Mouse (Mus musculus): ENCODE data around the gene Clba1. TPM values are rescaled to one million over a fixed set of nuclear protein-coding genes. Genes with fewer than 3 reads are reported as not detected.
A peak's percentile ranks its signal among the peaks of the same experiment; 100 is the strongest.

Gene Clba1
- polyA plus RNA-seq, 1 experiment from 2014 or later: 0.43 TPM

DNA sequence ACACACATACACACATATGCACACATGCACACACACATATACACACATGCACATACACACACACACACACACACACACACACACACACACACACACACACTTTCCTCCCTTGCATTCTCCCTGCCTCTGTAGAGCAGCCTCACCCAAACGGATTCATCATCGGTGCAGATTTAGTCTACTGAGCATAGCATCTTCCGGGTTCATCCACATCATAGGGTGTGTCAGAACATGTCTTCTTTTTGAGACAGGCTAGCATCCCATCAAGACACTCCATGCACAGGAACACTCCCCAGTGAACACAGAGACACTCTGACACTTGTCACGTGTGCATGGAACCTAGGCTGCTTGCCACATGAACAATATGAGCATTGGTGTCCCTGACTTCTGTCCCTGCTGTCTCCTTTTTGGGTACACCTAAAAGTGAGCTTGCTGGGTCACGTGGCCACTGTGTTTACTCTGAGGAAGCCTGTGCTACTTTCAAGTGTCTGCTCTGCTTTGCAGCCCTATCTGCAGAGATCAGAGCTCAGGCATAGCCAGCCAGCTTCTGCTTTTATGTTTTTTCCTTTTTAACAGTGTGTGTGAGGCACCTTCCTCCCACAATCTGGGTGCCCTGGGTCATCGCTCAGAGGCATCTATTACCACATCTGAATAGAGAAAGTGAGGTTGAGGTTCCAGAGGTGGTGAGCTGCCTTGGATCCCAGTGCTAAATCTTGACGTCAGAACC, 46.0 kb downstream of the Clba1 start:
- H3K27ac ChIP-seq (replicated peaks): no peak overlapping the region
- no peaks in the 10 kb centered on the region for H3K9me3 ChIP-seq (replicated peaks)
- no peak overlapping the region for H3K4me2 ChIP-seq
- H3K9ac ChIP-seq: no peak overlapping the region
- no peaks in the 10 kb centered on the region for H3K4me1 ChIP-seq (replicated peaks)
- WGBS (ENCODE audit: insufficient replicate concordance): 43% methylated on average over 7 of the region's 7 CpGs
- no peak overlapping the region for H3K4me3 ChIP-seq (replicated peaks)
- no peaks in the 10 kb centered on the region for H3K36me3 ChIP-seq (replicated peaks)
- no peaks in the 10 kb centered on the region for H3K27me3 ChIP-seq
- no peak for ATAC-seq (ENCODE audit: insufficient read depth)

DNA sequence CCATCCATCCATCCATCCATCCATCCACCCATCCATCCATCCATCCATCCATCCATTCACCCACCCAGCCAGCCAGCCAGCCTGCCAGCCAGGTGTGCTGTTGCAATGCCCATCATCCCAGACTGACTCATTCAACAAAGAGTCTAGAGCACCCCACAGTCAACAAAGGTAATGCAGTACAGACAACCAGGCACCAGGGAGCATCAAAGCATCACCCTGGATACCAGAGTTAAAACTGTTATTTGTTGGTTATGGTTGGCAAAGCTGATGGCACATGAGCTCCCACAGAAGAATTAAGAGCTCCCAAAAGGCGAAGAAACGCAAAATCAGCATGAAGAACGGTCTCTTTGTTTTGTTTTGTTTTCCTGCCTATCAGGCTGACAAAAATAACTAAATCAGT, 47.6 kb downstream of the Clba1 start:
- H3K9ac ChIP-seq: no peak overlapping the region
- 80% methylated on average over 3 of the region's 3 CpGs for WGBS (ENCODE audit: insufficient replicate concordance)
- H3K27ac ChIP-seq (replicated peaks): no peak overlapping the region
- no peaks in the 10 kb centered on the region for H3K9me3 ChIP-seq (replicated peaks)
- ATAC-seq (ENCODE audit: insufficient read depth): no peak
- no peak overlapping the region for H3K4me2 ChIP-seq
- no peaks in the 10 kb centered on the region for H3K36me3 ChIP-seq (replicated peaks)
- H3K4me3 ChIP-seq (replicated peaks): no peak overlapping the region
- H3K27me3 ChIP-seq: no peaks in the 10 kb centered on the region
- no peaks in the 10 kb centered on the region for H3K4me1 ChIP-seq (replicated peaks)

DNA sequence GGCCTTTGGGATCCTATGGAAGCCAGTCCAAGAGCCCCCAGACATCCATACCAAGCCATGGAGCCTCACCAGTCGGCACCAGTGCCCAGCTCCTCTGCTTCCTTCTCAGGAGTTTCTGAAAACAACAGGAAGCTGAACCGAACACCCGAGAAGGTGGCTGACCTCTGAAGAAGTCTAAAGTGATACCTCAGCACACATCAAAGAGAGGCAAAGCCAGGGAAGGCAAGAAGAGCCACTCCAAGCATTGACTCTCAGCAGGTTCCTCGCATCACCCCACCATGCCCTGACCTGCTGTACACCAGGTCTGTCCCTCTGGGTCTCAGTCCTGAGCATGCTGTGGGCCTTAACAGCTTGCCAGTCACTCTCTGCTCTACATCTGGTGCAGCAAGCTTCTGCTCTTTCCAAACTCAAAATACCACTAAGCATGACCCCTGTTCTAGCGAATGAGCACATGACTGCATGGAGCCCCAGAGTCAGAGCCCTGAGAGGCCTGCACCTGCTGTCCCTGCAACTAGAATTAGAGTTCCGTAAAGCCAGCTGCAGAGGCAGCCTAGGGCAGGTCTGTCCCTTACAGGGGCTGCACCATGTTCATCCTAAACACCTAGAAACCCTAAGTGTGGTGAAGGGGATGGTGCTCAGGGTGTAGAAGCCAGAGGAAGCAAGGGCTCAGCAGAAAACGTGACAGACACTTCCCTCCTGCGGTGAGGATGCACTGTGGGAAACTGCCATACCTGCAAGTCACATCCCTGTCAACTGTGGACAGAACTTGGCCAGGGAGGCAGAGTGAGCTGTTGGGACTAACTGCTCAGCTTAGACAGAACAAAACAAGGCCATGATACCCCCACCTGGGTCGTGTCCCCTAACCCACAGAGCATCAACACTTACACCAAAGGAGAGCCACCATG, 48.5 kb downstream of the Clba1 start:
- no peak for ATAC-seq (ENCODE audit: insufficient read depth)
- no peak overlapping the region for H3K9ac ChIP-seq
- H3K4me3 ChIP-seq (replicated peaks): no peak overlapping the region
- 38% methylated on average over 9 of the region's 9 CpGs for WGBS (ENCODE audit: insufficient replicate concordance)
- no peaks in the 10 kb centered on the region for H3K4me1 ChIP-seq (replicated peaks)
- no peak overlapping the region for H3K4me2 ChIP-seq
- H3K27ac ChIP-seq (replicated peaks): no peak overlapping the region
- H3K27me3 ChIP-seq: no peaks in the 10 kb centered on the region
- H3K9me3 ChIP-seq (replicated peaks): no peaks in the 10 kb centered on the region
- H3K36me3 ChIP-seq (replicated peaks): no peaks in the 10 kb centered on the region

DNA sequence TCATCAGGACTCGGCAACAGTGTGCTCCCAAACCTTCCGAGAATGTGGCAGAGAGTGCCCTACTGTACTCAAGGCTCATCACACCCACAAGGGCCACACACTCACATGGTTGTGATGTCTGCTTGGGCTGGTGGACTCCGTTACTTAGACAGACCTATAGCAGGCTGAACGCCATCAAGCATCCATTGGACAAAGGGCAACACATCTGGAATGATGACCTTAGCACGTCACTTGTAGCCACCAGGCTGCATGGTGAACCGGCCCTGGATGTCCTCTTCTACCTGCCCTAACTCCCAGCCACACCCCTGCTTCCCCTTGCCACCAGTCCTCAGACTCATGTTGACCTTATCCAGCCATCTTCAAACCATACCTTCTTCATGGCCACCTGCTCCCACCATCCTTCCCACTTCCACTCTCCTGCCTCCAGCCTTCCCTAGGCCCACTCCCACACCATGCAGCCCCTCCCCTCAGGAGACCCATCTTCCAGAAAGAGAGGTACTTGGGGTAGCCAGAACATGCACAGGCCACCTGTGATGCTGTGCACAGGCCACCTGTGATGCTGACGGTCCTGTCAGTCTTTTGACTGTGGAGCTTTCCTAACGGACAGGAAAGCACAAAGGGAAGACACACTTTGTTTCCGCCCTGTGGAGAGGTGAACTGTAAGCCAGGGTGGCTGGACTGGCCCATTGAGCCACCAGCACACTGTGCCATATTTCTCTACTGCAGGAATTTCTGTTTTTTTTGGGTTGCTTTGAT, 50.0 kb downstream of the Clba1 start:
- Histone ChIP-seq H3K4me1 (replicated peaks) (no peaks in the 10 kb centered on the region), H3K4me2 (no peak overlapping the region), H3K27ac (replicated peaks) (no peak overlapping the region), H3K36me3 (replicated peaks) (no peaks in the 10 kb centered on the region), H3K4me3 (replicated peaks) (no peak overlapping the region), H3K9ac (no peak overlapping the region), H3K9me3 (replicated peaks) (no peaks in the 10 kb centered on the region), H3K27me3 (no peaks in the 10 kb centered on the region)
- ATAC-seq (ENCODE audit: insufficient read depth): no peak
- 63% methylated on average over 9 of the region's 9 CpGs for WGBS (ENCODE audit: insufficient replicate concordance)

DNA sequence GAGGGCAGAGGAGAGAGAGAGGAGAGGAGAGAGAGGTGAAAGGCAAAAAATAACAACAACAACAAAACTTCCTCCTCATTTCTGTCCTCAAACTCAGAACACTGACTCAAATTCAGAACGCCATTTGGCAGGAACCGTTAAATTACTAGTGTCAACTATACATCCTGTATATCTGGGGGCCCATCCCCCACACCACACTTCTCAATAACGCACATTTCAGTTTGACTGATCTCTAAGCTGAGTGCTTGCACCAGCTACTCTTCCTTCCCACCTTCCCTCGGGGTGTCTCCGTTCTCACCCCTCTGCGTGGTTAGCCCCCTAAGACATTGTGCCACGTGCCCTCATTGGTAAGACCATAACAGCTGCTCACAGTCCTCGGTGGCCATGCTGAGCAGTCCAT, 51.2 kb downstream of the Clba1 start:
- H3K4me1 ChIP-seq (replicated peaks): no peaks in the 10 kb centered on the region
- H3K4me2 ChIP-seq: no peak overlapping the region
- ATAC-seq (ENCODE audit: insufficient read depth): no peak
- H3K4me3 ChIP-seq (replicated peaks): no peak overlapping the region
- H3K9ac ChIP-seq: no peak overlapping the region
- no peaks in the 10 kb centered on the region for H3K36me3 ChIP-seq (replicated peaks)
- no peaks in the 10 kb centered on the region for H3K9me3 ChIP-seq (replicated peaks)
- H3K27ac ChIP-seq (replicated peaks): no peak overlapping the region
- H3K27me3 ChIP-seq: no peaks in the 10 kb centered on the region
- WGBS (ENCODE audit: insufficient replicate concordance): 17% methylated on average over 8 of the region's 8 CpGs

DNA sequence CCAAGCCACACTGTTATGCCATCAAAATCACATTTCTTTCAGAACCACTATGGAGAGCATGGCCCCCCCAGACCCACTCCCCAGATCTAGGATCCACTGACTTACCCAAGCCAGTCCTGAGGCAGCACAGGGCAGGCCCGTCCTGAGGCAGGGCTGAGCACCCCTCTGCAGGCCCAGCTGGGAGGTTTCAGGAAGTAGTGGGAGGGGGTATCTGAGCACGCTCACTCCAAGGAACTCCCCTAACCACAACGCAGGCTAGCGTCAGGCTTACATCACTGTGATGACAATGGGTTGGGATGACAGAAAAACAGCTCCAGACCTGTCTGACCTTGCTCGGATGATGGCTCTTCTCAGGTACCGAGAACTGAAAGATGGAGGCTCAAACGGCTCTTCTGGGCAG, 52.0 kb downstream of the Clba1 start:
- no peak overlapping the region for H3K9ac ChIP-seq

DNA sequence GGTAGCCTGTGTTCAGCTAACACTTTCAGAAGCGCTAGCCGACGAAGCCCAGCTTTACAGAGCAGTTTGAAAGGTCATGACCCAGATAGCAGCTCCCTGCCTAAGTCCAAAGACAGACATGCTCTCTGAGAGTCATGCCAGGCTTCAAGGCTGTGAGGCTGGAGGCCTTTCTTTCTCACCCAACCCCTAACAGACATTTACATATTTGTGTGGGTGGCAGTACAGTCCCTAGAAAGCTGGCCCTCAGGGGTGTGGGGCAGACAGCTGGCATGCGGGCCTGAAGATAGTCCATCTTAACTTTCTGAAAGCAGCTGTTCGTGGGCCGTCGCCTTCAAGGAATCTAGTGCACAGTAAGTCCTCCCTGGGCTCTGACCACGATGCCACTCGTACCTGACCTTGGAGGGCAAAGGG, 53.2 kb downstream of the Clba1 start:
- Histone ChIP-seq H3K9ac (no peak overlapping the region), H3K27ac (replicated peaks) (no peak overlapping the region), H3K4me3 (replicated peaks) (no peak overlapping the region), H3K27me3 (no peaks in the 10 kb centered on the region), H3K36me3 (replicated peaks) (no peaks in the 10 kb centered on the region), H3K9me3 (replicated peaks) (no peaks in the 10 kb centered on the region), H3K4me2 (no peak overlapping the region), H3K4me1 (replicated peaks) (no peaks in the 10 kb centered on the region)
- WGBS (ENCODE audit: insufficient replicate concordance): 56% methylated on average over 9 of the region's 9 CpGs
- ATAC-seq (ENCODE audit: insufficient read depth): no peak

More for the DNA sequence above, 52.0 kb downstream of the Clba1 start:
- H3K27ac ChIP-seq (replicated peaks): no peak overlapping the region
- no peaks in the 10 kb centered on the region for H3K9me3 ChIP-seq (replicated peaks)
- 32% methylated on average over 7 of the region's 7 CpGs for WGBS (ENCODE audit: insufficient replicate concordance)
- no peak overlapping the region for H3K4me3 ChIP-seq (replicated peaks)
- no peaks in the 10 kb centered on the region for H3K36me3 ChIP-seq (replicated peaks)
- H3K27me3 ChIP-seq: no peaks in the 10 kb centered on the region
- ATAC-seq (ENCODE audit: insufficient read depth): peak; percentile 38
- H3K4me2 ChIP-seq: no peak overlapping the region; the same call in 1 of the 2 replicates
- no peaks in the 10 kb centered on the region for H3K4me1 ChIP-seq (replicated peaks)

DNA sequence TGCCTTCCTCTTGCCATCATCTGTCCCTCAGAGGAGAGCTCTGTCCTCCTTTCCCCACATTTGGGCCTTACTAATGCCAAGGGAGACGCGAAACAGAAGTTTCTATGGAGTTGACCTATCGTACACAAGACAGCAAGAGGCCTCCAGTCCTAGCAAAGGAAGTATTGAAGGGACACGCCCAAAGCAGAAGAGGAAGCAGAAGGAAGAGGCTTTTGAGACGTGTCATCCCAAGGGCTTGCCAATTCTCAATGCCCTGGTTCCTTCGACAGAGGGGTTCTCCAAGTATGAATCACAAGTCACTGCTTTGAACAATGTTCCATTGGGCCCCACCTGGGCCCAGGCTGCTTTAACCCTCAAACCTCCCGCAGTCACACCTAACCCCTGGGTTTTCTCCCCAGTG, 56.1 kb downstream of the Clba1 start:
- H3K4me2 ChIP-seq: no peak overlapping the region
- 36% methylated on average over 7 of the region's 7 CpGs for WGBS (ENCODE audit: insufficient replicate concordance)
- H3K36me3 ChIP-seq (replicated peaks): no peaks in the 10 kb centered on the region

More for the DNA sequence above, 56.1 kb downstream of the Clba1 start:
- Histone ChIP-seq H3K9ac (no peak overlapping the region), H3K4me3 (replicated peaks) (no peak overlapping the region), H3K27me3 (peaks cover 4% of the 10 kb centered on the region; the same call in 1 of the 2 replicates), H3K4me1 (replicated peaks) (peaks cover 4% of the 10 kb centered on the region; the same call in 1 of the 2 replicates), H3K9me3 (replicated peaks) (no peaks in the 10 kb centered on the region), H3K27ac (replicated peaks) (no peak overlapping the region)
- ATAC-seq (ENCODE audit: insufficient read depth): no peak

Other genes with a start within 250 kb of the Clba1 start
- gene Inf2, start 220.2 kb upstream of the Clba1 start, polyA plus RNA-seq (2015; fragmentation: Nextera tagmentation; extraction: Ambion mirVana): 2.7 TPM in 2 replicates
- gene Adssl1, start 188.9 kb upstream of the Clba1 start, polyA plus RNA-seq (2015; fragmentation: Nextera tagmentation; extraction: Ambion mirVana): 13.4 TPM in 2 replicates
- gene Siva1, start 164.3 kb upstream of the Clba1 start, polyA plus RNA-seq (2015; fragmentation: Nextera tagmentation; extraction: Ambion mirVana): 106 and 114 TPM in 2 replicates
- gene Akt1, start 134.1 kb upstream of the Clba1 start, polyA plus RNA-seq (2015; fragmentation: Nextera tagmentation; extraction: Ambion mirVana): 28.4 and 36.9 TPM in 2 replicates
- gene Zbtb42, start 130.1 kb upstream of the Clba1 start, polyA plus RNA-seq (2015; fragmentation: Nextera tagmentation; extraction: Ambion mirVana): 1.0 and 1.2 TPM in 2 replicates
- gene Cep170b, start 88.5 kb upstream of the Clba1 start, polyA plus RNA-seq (2015; fragmentation: Nextera tagmentation; extraction: Ambion mirVana): 3.9 and 5.2 TPM in 2 replicates
- gene Pld4, start 48.3 kb upstream of the Clba1 start, polyA plus RNA-seq (2015; fragmentation: Nextera tagmentation; extraction: Ambion mirVana): 22.4 and 23.3 TPM in 2 replicates
- 0.18 and 0.23 TPM in 2 replicates for gene Ahnak2, start 6.3 kb upstream of the Clba1 start, polyA plus RNA-seq (2015; fragmentation: Nextera tagmentation; extraction: Ambion mirVana)
- gene Cdca4, start 20.5 kb downstream of the Clba1 start, polyA plus RNA-seq (2015; fragmentation: Nextera tagmentation; extraction: Ambion mirVana): 62.9 and 67.0 TPM in 2 replicates
- gene Gpr132, start 59.3 kb downstream of the Clba1 start, polyA plus RNA-seq (2015; fragmentation: Nextera tagmentation; extraction: Ambion mirVana): 0.26 and 0.32 TPM in 2 replicates
- 0.21 and 0.32 TPM in 2 replicates for gene Jag2, start 120.8 kb downstream of the Clba1 start, polyA plus RNA-seq (2015; fragmentation: Nextera tagmentation; extraction: Ambion mirVana)
- gene Nudt14, start 133.2 kb downstream of the Clba1 start, polyA plus RNA-seq (2015; fragmentation: Nextera tagmentation; extraction: Ambion mirVana): 14.1 and 14.3 TPM in 2 replicates
- 5.5 and 5.8 TPM in 2 replicates for gene Btbd6, start 167.5 kb downstream of the Clba1 start, polyA plus RNA-seq (2015; fragmentation: Nextera tagmentation; extraction: Ambion mirVana)
- 26.3 and 29.2 TPM in 2 replicates for gene Brf1, start 191.8 kb downstream of the Clba1 start, polyA plus RNA-seq (2015; fragmentation: Nextera tagmentation; extraction: Ambion mirVana)
- gene Pacs2, start 205.6 kb downstream of the Clba1 start, polyA plus RNA-seq (2015; fragmentation: Nextera tagmentation; extraction: Ambion mirVana): 6.1 and 6.7 TPM in 2 replicates

Data from liver, embryonic 15.5 days (tissue).